Mouse (Mus musculus): ENCODE data around the gene Snorc. TPM values are rescaled to one million over a fixed set of nuclear protein-coding genes. Genes with fewer than 3 reads are reported as not detected.

The Snorc gene
- total RNA-seq, 2 experiments from 2014 or later: not detected

- no peak for DNase-seq (ENCODE audit: low spot score)
- intact Hi-C loops (cut with DNase I): no loop called here
Observed at GRCm38 (mm10) chr1:87508591-87509560, 38.8 kb downstream of the Snorc start.

- no peak for DNase-seq (ENCODE audit: low spot score)
- intact Hi-C loops (cut with DNase I): no loop called here
Observed at GRCm38 (mm10) chr1:87509561-87510165, 39.6 kb downstream of the Snorc start, which contains the start of gene Neu2. Gene Neu2, plus strand, starts transcription at chr1:87509889.

GRCm38 (mm10) chr1:87510166-87510691, 40.2 kb downstream of the Snorc start:
- intact Hi-C loops (cut with DNase I): no loop called here
- DNase-seq (ENCODE audit: low spot score): no peak

GRCm38 (mm10) chr1:87510845-87511244, 40.8 kb downstream of the Snorc start:
- DNase-seq (ENCODE audit: low spot score): no peak
- intact Hi-C loops (cut with DNase I): no loop called here

- intact Hi-C loops (cut with DNase I): no loop called here
- no peak for DNase-seq (ENCODE audit: low spot score)
Observed at GRCm38 (mm10) chr1:87520467-87520866, 50.4 kb downstream of the Snorc start.

GRCm38 (mm10) chr1:87521523-87521922, 51.5 kb downstream of the Snorc start:
- no peak for DNase-seq (ENCODE audit: low spot score)
- intact Hi-C loops (cut with DNase I): no loop called here

- DNase-seq (ENCODE audit: low spot score): no peak
- intact Hi-C loops (cut with DNase I): no loop called here
Observed at GRCm38 (mm10) chr1:87525041-87525440, 55.0 kb downstream of the Snorc start.

Other genes starting within 250 kb of the Snorc start
- 1 to 10 TPM; 3.2 to 3.3 TPM for gene Efhd1, start 205.9 kb upstream of the Snorc start, total RNA-seq (2021)
- 10 to 100 TPM; 46.5 to 46.8 TPM for gene Gigyf2, start 143.3 kb upstream of the Snorc start, total RNA-seq (2021)
- gene Kcnj13, start 75.5 kb upstream of the Snorc start, total RNA-seq (2021): not detected
- not detected for gene Neu2, start 39.6 kb downstream of the Snorc start, total RNA-seq (2021)
- gene Ngef, start 103.6 kb downstream of the Snorc start, total RNA-seq (2021): under 1 TPM; 0.36 to 0.49 TPM
- gene Inpp5d, start 150.0 kb downstream of the Snorc start, total RNA-seq (2021): 10 to 100 TPM; 10.4 to 12.5 TPM